Mouse (Mus musculus) embryonic facial prominence, embryonic 14.5 days (tissue): ENCODE results near the gene AW822073. TPM values are rescaled to one million over a fixed set of nuclear protein-coding genes. Genes with fewer than 3 reads are reported as not detected.

Source experiments
- ATAC-seq: fragments of 200-750 bp; cut with Nextera tagmentation; 2 replicates; pipeline ENCODE4 v1.8.0; 2017; ENCODE audit warnings: low read depth, moderate number of reproducible peaks, moderate TSS enrichment
- DNase-seq: peaks from one replicate; pipeline ENCODE4 v3.0.0-alpha.2; 2015; ENCODE audit warnings: low spot score
- H3K27ac ChIP-seq: fragments of 300-500 bp; sonication (generic); replicated peaks from 2 replicates; pipeline ENCODE4 v1.5.1; 2014; ENCODE audit warnings: low read depth, mild to moderate bottlenecking, low read length, moderate library complexity
- H3K27me3 ChIP-seq: fragments of 300-500 bp; sonication (generic); replicated peaks from 2 replicates; pipeline ENCODE4 v1.6.1; 2014; ENCODE audit warnings: low read length; ENCODE audit not compliant: control insufficient read depth, insufficient read depth
- H3K36me3 ChIP-seq: fragments of 300-500 bp; sonication (generic); 2 replicates; pipeline ENCODE4 v1.6.1; 2014; ENCODE audit warnings: low read length, mixed read lengths; ENCODE audit not compliant: control insufficient read depth, insufficient read depth
- H3K4me1 ChIP-seq: fragments of 300-500 bp; sonication (generic); 2 replicates; pipeline ENCODE4 v1.6.1; 2014; ENCODE audit warnings: antibody characterized with exemption, low read length; ENCODE audit not compliant: control insufficient read depth, insufficient read depth
- H3K4me2 ChIP-seq: fragments of 300-500 bp; sonication (generic); 2 replicates; pipeline ENCODE4 v1.6.1; 2014; ENCODE audit warnings: low read depth, mild to moderate bottlenecking, low read length, moderate library complexity, mixed read lengths
- H3K4me3 ChIP-seq: fragments of 300-500 bp; sonication (generic); 2 replicates; pipeline ENCODE4 v1.5.1; 2014; ENCODE audit warnings: low read depth, mild to moderate bottlenecking, low read length
- H3K9ac ChIP-seq: fragments of 300-500 bp; sonication (generic); 2 replicates; pipeline ENCODE4 v1.6.1; 2014; ENCODE audit warnings: low read depth, mild to moderate bottlenecking, low read length, moderate library complexity, mixed read lengths
- H3K9me3 ChIP-seq: fragments of 300-500 bp; sonication (generic); 2 replicates; pipeline ENCODE4 v1.6.1; 2016; ENCODE audit warnings: low read length; ENCODE audit not compliant: control insufficient read depth
- WGBS: fragments of 180-500 bp; shearing (Covaris S2); extraction: QIAGEN DNeasy Blood & Tissue Kit; methylation state at CpG from one replicate; pipeline ENCODE4 v1.1.7; 2014; 5-methylcytosine and 5-hydroxymethylcytosine counted together
- polyA plus RNA-seq: library from polyadenylated mRNA; unstranded; fragments of >200 nt; fragmentation: Nextera tagmentation; extraction: Ambion mirVana; gene quantifications from 2 replicates; pipeline ENCODE4 v1.2.1, GENCODE M21; 2014

Gene AW822073
- polyA plus RNA-seq, 1 experiment from 2014 or later, result not detected

- Histone ChIP-seq H3K4me2 (no peak overlapping the region), H3K27ac (no peak overlapping the region), H3K27me3 (no peaks in the 10 kb centered on the region), H3K4me3 (no peak overlapping the region), H3K4me1 (no peaks in the 10 kb centered on the region), H3K9me3 (peaks cover 8% of the 10 kb centered on the region; the same call in 1 of the 2 replicates), H3K36me3 (no peaks in the 10 kb centered on the region), H3K9ac (no peak overlapping the region)
- 89% methylated on average over 2 of the region's 2 CpGs for WGBS
- ATAC-seq (no peak), DNase-seq (no peak)
These were observed 13.5 kb downstream of the AW822073 start for GRCm38 (mm10) chr10:58211213-58211612.

- H3K9ac ChIP-seq, result no peak overlapping the region
- H3K9me3 ChIP-seq, result peaks cover 8% of the 10 kb centered on the region; the same call in 1 of the 2 replicates
- ATAC-seq (no peak), DNase-seq (no peak)
- H3K36me3 ChIP-seq, result no peaks in the 10 kb centered on the region
- H3K27me3 ChIP-seq, result no peaks in the 10 kb centered on the region
- no peak overlapping the region for H3K4me2 ChIP-seq
- no peak overlapping the region for H3K27ac ChIP-seq
- WGBS, result 56% methylated on average over 1 of the region's 1 CpGs
- H3K4me3 ChIP-seq, result no peak overlapping the region
- H3K4me1 ChIP-seq, result no peaks in the 10 kb centered on the region
These were observed 14.2 kb downstream of the AW822073 start for GRCm38 (mm10) chr10:58210514-58210913.

GRCm38 (mm10) chr10:58209710-58210467 is 14.8 kb downstream of the AW822073 start:
- peaks cover 8% of the 10 kb centered on the region; the same call in 1 of the 2 replicates for H3K9me3 ChIP-seq
- no peak overlapping the region for H3K9ac ChIP-seq
- no peak for DNase-seq
- no peak overlapping the region for H3K27ac ChIP-seq
- H3K36me3 ChIP-seq, result no peaks in the 10 kb centered on the region
- no peak overlapping the region for H3K4me3 ChIP-seq
- H3K4me1 ChIP-seq, result no peaks in the 10 kb centered on the region
- WGBS, result 77% methylated on average over 2 of the region's 2 CpGs
- no peak overlapping the region for H3K4me2 ChIP-seq
- ATAC-seq, result no peak
- H3K27me3 ChIP-seq, result no peaks in the 10 kb centered on the region

GRCm38 (mm10) chr10:58206639-58207404 is 17.9 kb downstream of the AW822073 start:
- no peaks in the 10 kb centered on the region for H3K36me3 ChIP-seq
- H3K27ac ChIP-seq, result no peak overlapping the region
- H3K4me2 ChIP-seq, result no peak overlapping the region
- H3K4me3 ChIP-seq, result no peak overlapping the region
- WGBS, result 80% methylated on average over 4 of the region's 4 CpGs
- no peak for ATAC-seq
- no peaks in the 10 kb centered on the region for H3K27me3 ChIP-seq
- no peaks in the 10 kb centered on the region for H3K4me1 ChIP-seq
- DNase-seq, result no peak
- 0 out of 2 replicates have a peak, but pooled peaks cover 2% of the 10 kb centered on the region for H3K9me3 ChIP-seq
- no peak overlapping the region for H3K9ac ChIP-seq

- Histone ChIP-seq H3K27ac (no peak overlapping the region), H3K4me1 (no peaks in the 10 kb centered on the region), H3K4me3 (no peak overlapping the region), H3K4me2 (no peak overlapping the region), H3K27me3 (no peaks in the 10 kb centered on the region), H3K36me3 (no peaks in the 10 kb centered on the region), H3K9me3 (no peaks in the 10 kb centered on the region), H3K9ac (no peak overlapping the region)
- DNase-seq (no peak), ATAC-seq (no peak)
- 43% methylated on average over 1 of the region's 1 CpGs for WGBS
These were observed 18.7 kb downstream of the AW822073 start for GRCm38 (mm10) chr10:58205986-58206385.

Other genes starting within 250 kb of the AW822073 start
- not detected in 2 replicates for gene Duxf3, start 7.7 kb upstream of the AW822073 start, polyA plus RNA-seq
- not detected in 2 replicates for gene Gm4981, start 11.8 kb upstream of the AW822073 start, polyA plus RNA-seq
- 43.0 and 44.5 TPM in 2 replicates for gene Gcc2, start 30.6 kb upstream of the AW822073 start, polyA plus RNA-seq
- 121 and 135 TPM in 2 replicates for gene Lims1, start 98.5 kb upstream of the AW822073 start, polyA plus RNA-seq
- 29.3 and 29.9 TPM in 2 replicates for gene Ranbp2, start 222.0 kb upstream of the AW822073 start, polyA plus RNA-seq